Mouse (Mus musculus) liver, adult 2 months (tissue): ENCODE results near the gene Tcfl5. TPM values are rescaled to one million over a fixed set of nuclear protein-coding genes. Genes with fewer than 3 reads are reported as not detected.

Experiments used
- DNase-seq: peaks from one replicate; pipeline ENCODE4 v3.0.0-alpha.2; 2011; ENCODE audit warnings: low read depth, low spot score; ENCODE audit errors: extremely low read depth
- H3K27ac ChIP-seq: fragments of 200-500 bp; replicated peaks from 2 replicates; pipeline ENCODE4 v1.5.1; 2012; ENCODE audit warnings: low read depth, mild to moderate bottlenecking, control low read depth, inconsistent platforms, low read length; ENCODE audit not compliant: insufficient read depth
- H3K27me3 ChIP-seq: fragments of 200-500 bp; 2 replicates; pipeline ENCODE4 v1.6.1; 2012; ENCODE audit warnings: mild to moderate bottlenecking, moderate library complexity, low read length, inconsistent platforms; ENCODE audit not compliant: control insufficient read depth, insufficient read depth
- H3K36me3 ChIP-seq: fragments of 200-500 bp; 2 replicates; pipeline ENCODE4 v1.6.1; 2012; ENCODE audit warnings: low read length, inconsistent platforms; ENCODE audit not compliant: control insufficient read depth, insufficient read depth
- H3K4me1 ChIP-seq: fragments of 200-500 bp; 2 replicates; pipeline ENCODE4 v1.6.1; 2011; ENCODE audit warnings: low read length; ENCODE audit not compliant: control insufficient read depth, insufficient read depth
- H3K4me3 ChIP-seq: fragments of 200-500 bp; 2 replicates; pipeline ENCODE4 v1.5.1; 2011; ENCODE audit warnings: low read depth, mild to moderate bottlenecking, control low read depth, low read length, moderate library complexity; ENCODE audit not compliant: insufficient read depth
- H3K79me2 ChIP-seq: fragments of 200-500 bp; 2 replicates; pipeline ENCODE4 v1.6.1; 2012; ENCODE audit warnings: inconsistent platforms, mild to moderate bottlenecking, low read length, moderate library complexity; ENCODE audit not compliant: control insufficient read depth, insufficient read depth
- H3K9ac ChIP-seq: fragments of 200-500 bp; 2 replicates; pipeline ENCODE4 v1.6.1; 2012; ENCODE audit warnings: low read depth, mild to moderate bottlenecking, control low read depth, inconsistent platforms, low read length
- CTCF ChIP-seq: fragments of 200-500 bp; IDR thresholded peaks from 2 replicates; pipeline ENCODE4 v1.5.1; 2011; ENCODE audit warnings: low read depth, low read length, control low read depth
- POLR2A ChIP-seq: fragments of 200-500 bp; IDR thresholded peaks from 2 replicates; pipeline ENCODE4 v1.6.1; 2011; ENCODE audit warnings: low read length, control low read depth; ENCODE audit not compliant: insufficient read depth; ENCODE audit errors: extremely low read depth
- WGBS: fragments of 180-500 bp; shearing (Covaris S2); methylation state at CpG from one replicate; pipeline ENCODE4 v1.1.7; 2018; 5-methylcytosine and 5-hydroxymethylcytosine counted together
- polyA plus RNA-seq: library from polyadenylated mRNA; depleted of rRNA; stranded (reverse); fragments of >200 nt; gene quantifications from 2 replicates; pipeline ENCODE4 v1.2.3, GENCODE M21; 2012; rRNA removed
- total RNA-seq: library from RNA; depleted of rRNA; stranded (reverse); fragments of >200 nt; gene quantifications from 2 replicates; pipeline ENCODE4 v1.2.3, GENCODE M21; 2014; rRNA removed

Tcfl5 gene
- total and polyA plus RNA-seq, 2 experiments = not detected

GRCm38 (mm10) chr2:180588736-180589122 is 53.8 kb downstream of the Tcfl5 start:
- 48% methylated on average over 6 of the region's 6 CpGs for WGBS
- peaks cover 15% of the 10 kb centered on the region; the same call in 1 of the 2 replicates for H3K36me3 ChIP-seq
- H3K4me1 ChIP-seq = peaks cover 10% of the 10 kb centered on the region

DNA sequence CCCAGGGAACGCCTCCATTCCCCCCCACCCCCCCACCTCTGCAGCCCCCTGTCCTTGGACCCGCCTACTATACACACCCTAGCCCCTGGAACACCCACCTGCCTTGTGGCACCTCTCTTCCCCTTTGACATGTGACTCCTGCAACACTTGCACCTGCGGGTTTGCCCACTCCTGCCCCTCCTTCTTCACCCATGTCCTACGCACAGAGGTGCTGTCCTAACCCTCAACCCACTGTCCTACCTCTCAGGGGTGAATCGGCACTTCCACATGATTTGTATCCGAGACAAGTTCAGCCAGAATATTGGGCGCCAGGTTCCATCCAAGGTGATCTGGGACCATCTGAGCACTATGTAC is 59.4 kb downstream of the Tcfl5 start:
- Histone ChIP-seq H3K27ac (no peak overlapping the region; the same call in 1 of the 2 replicates), H3K9ac (peak overlapping the region; percentile 98), H3K36me3 (no peaks in the 10 kb centered on the region), H3K79me2 (peaks cover 8% of the 10 kb centered on the region; the same call in 1 of the 2 replicates), H3K4me3 (peak overlapping the region; percentile 96), H3K27me3 (no peaks in the 10 kb centered on the region), H3K4me1 (peaks cover 10% of the 10 kb centered on the region)
- TF ChIP-seq CTCF = no peak
- no peak for TF ChIP-seq POLR2A
- DNase-seq = peak; percentile 13
- WGBS = 13% methylated on average over 7 of the region's 7 CpGs

More at GRCm38 (mm10) chr2:180588736-180589122, 53.8 kb downstream of the Tcfl5 start:
- Histone ChIP-seq H3K9ac (peak overlapping the region; percentile 74), H3K27me3 (no peaks in the 10 kb centered on the region), H3K27ac (no peak overlapping the region), H3K4me3 (peak overlapping the region; percentile 81), H3K79me2 (peaks cover 6% of the 10 kb centered on the region; the same call in 1 of the 2 replicates)
- TF ChIP-seq CTCF (no peak), POLR2A (no peak)
- no peak for DNase-seq

GRCm38 (mm10) chr2:180582481-180583153 is 59.9 kb downstream of the Tcfl5 start:
- peak overlapping the region; percentile 98 for H3K9ac ChIP-seq
- TF ChIP-seq POLR2A = peak; percentile 52; the same call in 1 of the 2 replicates
- peak; percentile 95 for TF ChIP-seq CTCF
- DNase-seq = peak; percentile 75
- peak overlapping the region; percentile 73 for H3K27ac ChIP-seq
- peak overlapping the region; percentile 96 for H3K4me3 ChIP-seq
- no peaks in the 10 kb centered on the region for H3K36me3 ChIP-seq
- H3K79me2 ChIP-seq = peaks cover 8% of the 10 kb centered on the region; the same call in 1 of the 2 replicates
- H3K4me1 ChIP-seq = peaks cover 10% of the 10 kb centered on the region
- under 1% methylated on average over 57 of the region's 57 CpGs for WGBS
- H3K27me3 ChIP-seq = no peaks in the 10 kb centered on the region

DNA sequence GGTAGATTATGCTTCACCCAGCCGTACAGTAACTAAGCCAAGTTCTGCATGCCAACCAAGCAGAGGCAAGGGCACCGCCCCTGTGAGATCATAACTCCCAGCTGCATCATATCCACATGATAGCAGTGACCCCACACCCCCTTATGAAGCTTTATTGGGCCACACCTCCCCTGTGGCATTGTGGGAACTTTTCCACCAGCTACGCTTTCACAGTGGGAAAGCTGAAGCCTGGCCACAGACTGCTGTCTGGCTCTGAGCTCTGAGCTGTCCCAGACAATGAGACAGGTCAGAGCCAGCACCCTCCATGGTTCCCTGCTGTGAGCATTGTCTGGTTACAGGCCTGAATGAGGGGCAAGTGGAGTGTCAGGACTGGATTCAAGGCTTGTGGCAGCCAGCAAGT is 61.5 kb downstream of the Tcfl5 start, which contains the start of gene Mrgbp:
Mrgbp (plus strand) TSS at position 303 of the 400 bp plus-strand sequence.
- H3K9ac ChIP-seq = no peak within 1 kb of the TSS
- H3K27ac ChIP-seq = no peak within 1 kb of the TSS
- H3K4me3 ChIP-seq = no peak within 1 kb of the TSS
- no peak for TF ChIP-seq CTCF
- no peak for TF ChIP-seq POLR2A
- H3K36me3 ChIP-seq = no peaks in the 10 kb centered on the region
- WGBS = 86% methylated on average over 3 of the region's 3 CpGs
- no peaks in the 10 kb centered on the region for H3K27me3 ChIP-seq
- no peak for DNase-seq
- peaks cover 8% of the 10 kb centered on the region; the same call in 1 of the 2 replicates for H3K79me2 ChIP-seq
- peaks cover 13% of the 10 kb centered on the region for H3K4me1 ChIP-seq

DNA sequence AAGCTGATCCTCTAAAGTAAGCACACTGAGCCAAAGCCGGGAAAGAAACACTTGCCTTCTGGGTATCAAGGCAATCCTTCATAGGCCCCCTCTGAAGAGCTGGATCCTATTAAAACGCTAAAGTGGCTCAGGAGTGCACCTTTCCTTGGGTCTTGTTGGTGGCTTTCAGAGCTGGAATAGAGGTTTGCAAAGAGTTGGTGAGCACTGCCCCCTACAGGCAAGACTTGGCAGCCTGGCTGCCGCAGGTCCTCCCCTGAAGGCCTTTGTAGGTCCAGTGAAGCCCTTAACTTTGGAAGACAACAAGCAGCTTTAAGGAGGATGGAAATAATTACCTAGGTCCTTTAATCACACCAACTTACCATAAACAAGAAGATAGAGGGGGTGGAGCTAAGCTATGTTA is 63.8 kb downstream of the Tcfl5 start:
- DNase-seq = peak; percentile 54
- Histone ChIP-seq H3K36me3 (no peaks in the 10 kb centered on the region), H3K79me2 (peaks cover 4% of the 10 kb centered on the region; the same call in 1 of the 2 replicates), H3K4me3 (no peak overlapping the region), H3K9ac (no peak overlapping the region), H3K27ac (no peak overlapping the region), H3K4me1 (peaks cover 11% of the 10 kb centered on the region), H3K27me3 (no peaks in the 10 kb centered on the region)
- WGBS = 5% methylated on average over 3 of the region's 3 CpGs
- TF ChIP-seq CTCF (peak; percentile 97), POLR2A (no peak)

DNA sequence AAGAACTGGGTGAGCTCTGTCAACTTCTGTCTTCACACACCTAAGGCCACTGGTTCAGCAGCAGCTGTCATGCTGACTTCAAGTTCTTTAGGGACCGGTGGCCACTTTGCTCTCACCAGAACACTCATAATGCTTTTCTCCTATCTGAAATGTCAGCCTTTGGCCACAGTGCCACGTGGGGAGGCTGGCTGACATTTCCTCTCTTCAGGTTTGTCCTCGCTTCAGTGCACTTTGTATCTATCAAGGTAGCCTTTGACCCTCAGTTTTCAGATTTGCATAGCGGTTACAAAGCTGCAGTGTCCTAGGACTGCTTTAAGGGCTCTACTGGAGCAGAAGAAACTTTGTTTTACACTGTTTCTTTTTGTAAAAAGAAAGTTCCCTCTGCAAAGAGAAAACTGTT is 66.0 kb downstream of the Tcfl5 start:
- H3K9ac ChIP-seq = no peak overlapping the region
- H3K4me3 ChIP-seq = no peak overlapping the region
- DNase-seq = peak; percentile 85
- no peaks in the 10 kb centered on the region for H3K36me3 ChIP-seq
- no peaks in the 10 kb centered on the region for H3K79me2 ChIP-seq
- no peak overlapping the region for H3K27ac ChIP-seq
- 12% methylated on average over 4 of the region's 4 CpGs for WGBS
- peaks cover 3% of the 10 kb centered on the region; the same call in 1 of the 2 replicates for H3K4me1 ChIP-seq
- H3K27me3 ChIP-seq = no peaks in the 10 kb centered on the region
- no peak for TF ChIP-seq CTCF
- no peak for TF ChIP-seq POLR2A

Other genes with a start within 250 kb of the Tcfl5 start
- 0.09 and 0.20 TPM in 2 replicates for gene Slco4a1, start 186.5 kb downstream of the Tcfl5 start, total RNA-seq
- 0.42 and 0.46 TPM in 2 replicates for gene Slco4a1, start 186.5 kb downstream of the Tcfl5 start, polyA plus RNA-seq
- not detected in 2 replicates for gene Ntsr1, start 142.7 kb downstream of the Tcfl5 start, total RNA-seq
- gene Ntsr1, start 142.7 kb downstream of the Tcfl5 start, polyA plus RNA-seq = not detected in 2 replicates
- gene Mrgbp, start 61.4 kb downstream of the Tcfl5 start, total RNA-seq = 4.8 and 4.9 TPM in 2 replicates
- 6.7 and 9.5 TPM in 2 replicates for gene Mrgbp, start 61.4 kb downstream of the Tcfl5 start, polyA plus RNA-seq
- 42.9 and 44.4 TPM in 2 replicates for gene Ogfr, start 53.5 kb downstream of the Tcfl5 start, total RNA-seq
- gene Ogfr, start 53.5 kb downstream of the Tcfl5 start, polyA plus RNA-seq = 23.1 and 29.1 TPM in 2 replicates
- gene Col9a3, start 44.9 kb downstream of the Tcfl5 start, total RNA-seq = 0.27 TPM in 1 of 2 replicates, not detected in the other
- 0.12 and 0.14 TPM in 2 replicates for gene Col9a3, start 44.9 kb downstream of the Tcfl5 start, polyA plus RNA-seq
- gene Dido1, start 67.3 kb upstream of the Tcfl5 start, total RNA-seq = 26.0 and 27.1 TPM in 2 replicates
- gene Dido1, start 67.3 kb upstream of the Tcfl5 start, polyA plus RNA-seq = 7.3 and 10.0 TPM in 2 replicates
- gene Gid8, start 67.4 kb upstream of the Tcfl5 start, total RNA-seq = 52.4 and 54.7 TPM in 2 replicates
- 23.6 and 24.3 TPM in 2 replicates for gene Gid8, start 67.4 kb upstream of the Tcfl5 start, polyA plus RNA-seq
- gene Slc17a9, start 82.6 kb upstream of the Tcfl5 start, total RNA-seq = 3.5 and 4.5 TPM in 2 replicates
- 9.1 and 10.9 TPM in 2 replicates for gene Slc17a9, start 82.6 kb upstream of the Tcfl5 start, polyA plus RNA-seq
- not detected in 2 replicates for gene Bhlhe23, start 134.2 kb upstream of the Tcfl5 start, total RNA-seq
- not detected in 2 replicates for gene Bhlhe23, start 134.2 kb upstream of the Tcfl5 start, polyA plus RNA-seq